Mouse (Mus musculus) kidney, embryonic 15.5 days (tissue): ENCODE measurements around the gene Wsb2. TPM values are rescaled to one million over a fixed set of nuclear protein-coding genes. Genes with fewer than 3 reads are reported as not detected.
"Not testable (repeated sequence)": the region's sequence is repeated elsewhere in the genome, so short reads cannot be mapped to it uniquely, and the experiment has no call there.

Experiments used
- ATAC-seq: fragments of 200-750 bp; cut with Nextera tagmentation; replicated peaks from 2 replicates; pipeline ENCODE4 v1.8.0; 2017; ENCODE audit warnings: moderate TSS enrichment; ENCODE audit not compliant: low FRiP score
- H3K27ac ChIP-seq: fragments of 300-500 bp; sonication (generic); 2 replicates; pipeline ENCODE4 v1.5.1; 2015; ENCODE audit warnings: mild to moderate bottlenecking, inconsistent platforms
- H3K27me3 ChIP-seq: fragments of 300-500 bp; sonication (generic); 2 replicates; pipeline ENCODE4 v1.6.1; 2015; ENCODE audit warnings: inconsistent platforms
- H3K36me3 ChIP-seq: fragments of 300-500 bp; sonication (generic); 2 replicates; pipeline ENCODE4 v1.6.1; 2015; ENCODE audit warnings: inconsistent platforms
- H3K4me1 ChIP-seq: fragments of 300-500 bp; sonication (generic); 2 replicates; pipeline ENCODE4 v1.6.1; 2015; ENCODE audit warnings: inconsistent platforms
- H3K4me2 ChIP-seq: fragments of 300-500 bp; sonication (generic); 2 replicates; pipeline ENCODE4 v1.6.1; 2015; ENCODE audit warnings: moderate library complexity, mild to moderate bottlenecking, inconsistent platforms
- H3K4me3 ChIP-seq: fragments of 300-500 bp; sonication (generic); replicated peaks from 2 replicates; pipeline ENCODE4 v1.5.1; 2015; ENCODE audit warnings: mild to moderate bottlenecking, inconsistent platforms
- H3K9ac ChIP-seq: fragments of 300-500 bp; sonication (generic); 2 replicates; pipeline ENCODE4 v1.6.1; 2015; ENCODE audit warnings: mild to moderate bottlenecking, inconsistent platforms
- H3K9me3 ChIP-seq: fragments of 300-500 bp; sonication (generic); replicated peaks from 2 replicates; pipeline ENCODE4 v1.6.1; 2016; ENCODE audit warnings: inconsistent platforms
- WGBS: fragments of 180-500 bp; shearing (Covaris S2); methylation state at CpG from one replicate; pipeline ENCODE4 v1.1.7; 2015; ENCODE audit warnings: mixed read lengths; 5-methylcytosine and 5-hydroxymethylcytosine counted together
- polyA plus RNA-seq: library from polyadenylated mRNA; unstranded; fragments of >200 nt; fragmentation: Nextera tagmentation; extraction: Ambion mirVana; gene quantifications from 2 replicates; pipeline ENCODE4 v1.2.1, GENCODE M21; 2015

Wsb2 gene
- polyA plus RNA-seq, 1 experiment from 2014 or later: 67.7 TPM

- peaks cover 8% of the 10 kb centered on the region; the same call in 1 of the 2 replicates for H3K4me1 ChIP-seq
- peaks cover 37% of the 10 kb centered on the region for H3K36me3 ChIP-seq
- ATAC-seq: no peak
- H3K27ac ChIP-seq: no peak overlapping the region
- no peaks in the 10 kb centered on the region for H3K27me3 ChIP-seq
- H3K4me2 ChIP-seq: no peak overlapping the region
- H3K9ac ChIP-seq: no peak overlapping the region
- H3K9me3 ChIP-seq: no peaks in the 10 kb centered on the region
- H3K4me3 ChIP-seq: no peak overlapping the region
- 45% methylated on average over 6 of the region's 6 CpGs for WGBS
Observed at GRCm38 (mm10) chr5:117341896-117342295, 15.2 kb upstream of the Wsb2 start.

- H3K4me2 ChIP-seq, H3K9ac ChIP-seq, H3K4me1 ChIP-seq, H3K9me3 ChIP-seq, H3K4me3 ChIP-seq, H3K27ac ChIP-seq, ATAC-seq, H3K27me3 ChIP-seq: not testable (repeated sequence)
- 86% methylated on average over 5 of the region's 5 CpGs for WGBS
- peaks cover 32% of the 10 kb centered on the region for H3K36me3 ChIP-seq
Observed at GRCm38 (mm10) chr5:117344496-117344895, 12.6 kb upstream of the Wsb2 start.

GRCm38 (mm10) chr5:117345432-117345976 lies 11.6 kb upstream of the Wsb2 start:
- no peak overlapping the region for H3K4me2 ChIP-seq
- ATAC-seq: no peak
- H3K9me3 ChIP-seq: no peaks in the 10 kb centered on the region
- H3K27me3 ChIP-seq: no peaks in the 10 kb centered on the region
- 80% methylated on average over 5 of the region's 5 CpGs for WGBS
- no peak overlapping the region for H3K4me3 ChIP-seq
- H3K27ac ChIP-seq: peak overlapping the region; percentile 54; the same call in 1 of the 2 replicates
- peaks cover 10% of the 10 kb centered on the region; the same call in 1 of the 2 replicates for H3K4me1 ChIP-seq
- no peak overlapping the region for H3K9ac ChIP-seq
- peaks cover 25% of the 10 kb centered on the region for H3K36me3 ChIP-seq

- Histone ChIP-seq H3K27ac (peak overlapping the region; percentile 54), H3K4me1 (peaks cover 10% of the 10 kb centered on the region; the same call in 1 of the 2 replicates), H3K9me3 (no peaks in the 10 kb centered on the region), H3K9ac (no peak overlapping the region), H3K4me3 (no peak overlapping the region), H3K4me2 (no peak overlapping the region), H3K27me3 (no peaks in the 10 kb centered on the region), H3K36me3 (peaks cover 22% of the 10 kb centered on the region)
- WGBS: 39% methylated on average over 3 of the region's 3 CpGs
- no peak for ATAC-seq
Observed at GRCm38 (mm10) chr5:117346281-117346680, 10.8 kb upstream of the Wsb2 start.

- Histone ChIP-seq H3K4me1 (peaks cover 10% of the 10 kb centered on the region; the same call in 1 of the 2 replicates), H3K4me2 (no peak overlapping the region), H3K9me3 (no peaks in the 10 kb centered on the region), H3K4me3 (no peak overlapping the region), H3K9ac (no peak overlapping the region), H3K27me3 (no peaks in the 10 kb centered on the region), H3K36me3 (peaks cover 25% of the 10 kb centered on the region), H3K27ac (no peak overlapping the region)
- 0 out of 2 replicates have a peak, but pooled peaks have one; percentile 19 for ATAC-seq
- 63% methylated on average over 5 of the region's 5 CpGs for WGBS
Observed at GRCm38 (mm10) chr5:117347011-117347410, 10.1 kb upstream of the Wsb2 start.

GRCm38 (mm10) chr5:117347838-117348237 lies 9.3 kb upstream of the Wsb2 start:
- WGBS: 77% methylated on average over 2 of the region's 2 CpGs
- Histone ChIP-seq H3K27ac (no peak overlapping the region), H3K4me2 (0 out of 2 replicates have a peak overlapping the region, but pooled peaks have one; percentile 10), H3K9ac (no peak overlapping the region), H3K4me3 (no peak overlapping the region), H3K9me3 (no peaks in the 10 kb centered on the region), H3K4me1 (peaks cover 10% of the 10 kb centered on the region; the same call in 1 of the 2 replicates), H3K27me3 (no peaks in the 10 kb centered on the region), H3K36me3 (peaks cover 28% of the 10 kb centered on the region)
- no peak for ATAC-seq

GRCm38 (mm10) chr5:117348279-117348678 lies 8.8 kb upstream of the Wsb2 start:
- WGBS: 38% methylated on average over 19 of the region's 19 CpGs
- ATAC-seq: no peak
- Histone ChIP-seq H3K27ac (no peak overlapping the region), H3K9me3 (no peaks in the 10 kb centered on the region), H3K9ac (no peak overlapping the region), H3K4me1 (peaks cover 11% of the 10 kb centered on the region; the same call in 1 of the 2 replicates), H3K4me3 (no peak overlapping the region), H3K36me3 (peaks cover 28% of the 10 kb centered on the region), H3K4me2 (0 out of 2 replicates have a peak overlapping the region, but pooled peaks have one; percentile 10), H3K27me3 (no peaks in the 10 kb centered on the region)

- Histone ChIP-seq H3K4me2 (no peak overlapping the region), H3K4me1 (peaks cover 35% of the 10 kb centered on the region), H3K36me3 (peaks cover 8% of the 10 kb centered on the region), H3K27me3 (no peaks in the 10 kb centered on the region), H3K4me3 (no peak overlapping the region), H3K27ac (no peak overlapping the region), H3K9me3 (no peaks in the 10 kb centered on the region), H3K9ac (no peak overlapping the region)
- ATAC-seq: no peak
- WGBS: 71% methylated on average over 8 of the region's 8 CpGs
Observed at GRCm38 (mm10) chr5:117354121-117354520, 3.0 kb upstream of the Wsb2 start.

- Histone ChIP-seq H3K4me1 (peaks cover 51% of the 10 kb centered on the region), H3K27me3 (no peaks in the 10 kb centered on the region), H3K9me3 (no peaks in the 10 kb centered on the region), H3K36me3 (peaks cover 6% of the 10 kb centered on the region; the same call in 1 of the 2 replicates), H3K9ac (peak overlapping the region; percentile 95; the same call in 1 of the 2 replicates), H3K4me3 (peak overlapping the region; percentile 93), H3K4me2 (peak overlapping the region; percentile 90), H3K27ac (peak overlapping the region; percentile 95)
- WGBS: 41% methylated on average over 14 of the region's 14 CpGs
- ATAC-seq: no peak
Observed at GRCm38 (mm10) chr5:117355648-117356303, 1.3 kb upstream of the Wsb2 start.

GRCm38 (mm10) chr5:117356365-117357128 lies 557 bp upstream of the Wsb2 start:
- peak; percentile 42 for ATAC-seq
- Histone ChIP-seq H3K9ac (peak overlapping the region; percentile 95), H3K4me3 (peak overlapping the region; percentile 93), H3K36me3 (peaks cover 6% of the 10 kb centered on the region; the same call in 1 of the 2 replicates), H3K4me2 (peak overlapping the region; percentile 90), H3K27me3 (no peaks in the 10 kb centered on the region), H3K4me1 (peaks cover 59% of the 10 kb centered on the region), H3K27ac (peak overlapping the region; percentile 95), H3K9me3 (no peaks in the 10 kb centered on the region)
- 0% methylated on average over 20 of the region's 24 CpGs for WGBS

- Histone ChIP-seq H3K4me2 (peak overlapping the region; percentile 90), H3K4me3 (peak overlapping the region; percentile 93), H3K27ac (peak overlapping the region; percentile 95), H3K36me3 (no peaks in the 10 kb centered on the region), H3K4me1 (peaks cover 69% of the 10 kb centered on the region), H3K9me3 (no peaks in the 10 kb centered on the region), H3K27me3 (no peaks in the 10 kb centered on the region), H3K9ac (peak overlapping the region; percentile 95)
- under 1% methylated on average over 45 of the region's 49 CpGs for WGBS
- peak; percentile 51 for ATAC-seq
Observed at GRCm38 (mm10) chr5:117357478-117358247, 559 bp downstream of the Wsb2 start.
